Mouse (Mus musculus) liver, adult 2 months (tissue): ENCODE measurements around the gene Eef2k. TPM values are rescaled to one million over a fixed set of nuclear protein-coding genes. Genes with fewer than 3 reads are reported as not detected.

Experiments used
- DNase-seq: peaks from one replicate; pipeline ENCODE4 v3.0.0-alpha.2; 2011; ENCODE audit warnings: low read depth, low spot score; ENCODE audit errors: extremely low read depth
- H3K27ac ChIP-seq: fragments of 200-500 bp; replicated peaks from 2 replicates; pipeline ENCODE4 v1.5.1; 2012; ENCODE audit warnings: low read depth, mild to moderate bottlenecking, control low read depth, inconsistent platforms, low read length; ENCODE audit not compliant: insufficient read depth
- H3K27me3 ChIP-seq: fragments of 200-500 bp; 2 replicates; pipeline ENCODE4 v1.6.1; 2012; ENCODE audit warnings: mild to moderate bottlenecking, moderate library complexity, low read length, inconsistent platforms; ENCODE audit not compliant: control insufficient read depth, insufficient read depth
- H3K36me3 ChIP-seq: fragments of 200-500 bp; 2 replicates; pipeline ENCODE4 v1.6.1; 2012; ENCODE audit warnings: low read length, inconsistent platforms; ENCODE audit not compliant: control insufficient read depth, insufficient read depth
- H3K4me1 ChIP-seq: fragments of 200-500 bp; 2 replicates; pipeline ENCODE4 v1.6.1; 2011; ENCODE audit warnings: low read length; ENCODE audit not compliant: control insufficient read depth, insufficient read depth
- H3K4me3 ChIP-seq: fragments of 200-500 bp; 2 replicates; pipeline ENCODE4 v1.5.1; 2011; ENCODE audit warnings: low read depth, mild to moderate bottlenecking, control low read depth, low read length, moderate library complexity; ENCODE audit not compliant: insufficient read depth
- H3K79me2 ChIP-seq: fragments of 200-500 bp; 2 replicates; pipeline ENCODE4 v1.6.1; 2012; ENCODE audit warnings: inconsistent platforms, mild to moderate bottlenecking, low read length, moderate library complexity; ENCODE audit not compliant: control insufficient read depth, insufficient read depth
- H3K9ac ChIP-seq: fragments of 200-500 bp; 2 replicates; pipeline ENCODE4 v1.6.1; 2012; ENCODE audit warnings: low read depth, mild to moderate bottlenecking, control low read depth, inconsistent platforms, low read length
- CTCF ChIP-seq: fragments of 200-500 bp; IDR thresholded peaks from 2 replicates; pipeline ENCODE4 v1.5.1; 2011; ENCODE audit warnings: low read depth, low read length, control low read depth
- POLR2A ChIP-seq: fragments of 200-500 bp; IDR thresholded peaks from 2 replicates; pipeline ENCODE4 v1.6.1; 2011; ENCODE audit warnings: low read length, control low read depth; ENCODE audit not compliant: insufficient read depth; ENCODE audit errors: extremely low read depth
- WGBS: fragments of 180-500 bp; shearing (Covaris S2); methylation state at CpG from one replicate; pipeline ENCODE4 v1.1.7; 2018; 5-methylcytosine and 5-hydroxymethylcytosine counted together
- polyA plus RNA-seq: library from polyadenylated mRNA; depleted of rRNA; stranded (reverse); fragments of >200 nt; gene quantifications from 2 replicates; pipeline ENCODE4 v1.2.3, GENCODE M21; 2012
- total RNA-seq: library from RNA; depleted of rRNA; stranded (reverse); fragments of >200 nt; gene quantifications from 2 replicates; pipeline ENCODE4 v1.2.3, GENCODE M21; 2014

The Eef2k gene
- total and polyA plus RNA-seq, 2 experiments: 6.5 to 7.4 TPM

GRCm38 (mm10) chr7:120873083-120873482 lies 30.5 kb downstream of the Eef2k start:
- WGBS: 89% methylated on average over 12 of the region's 12 CpGs
- no peak for TF ChIP-seq POLR2A
- no peak for TF ChIP-seq CTCF
- Histone ChIP-seq H3K27ac (no peak overlapping the region), H3K4me3 (no peak overlapping the region), H3K36me3 (no peaks in the 10 kb centered on the region), H3K4me1 (no peaks in the 10 kb centered on the region; the same call in 1 of the 2 replicates), H3K9ac (no peak overlapping the region), H3K79me2 (0 out of 2 replicates have a peak, but pooled peaks cover 3% of the 10 kb centered on the region), H3K27me3 (no peaks in the 10 kb centered on the region)
- no peak for DNase-seq

GRCm38 (mm10) chr7:120874021-120874420 lies 31.4 kb downstream of the Eef2k start:
- no peak for DNase-seq
- H3K4me1 ChIP-seq: no peaks in the 10 kb centered on the region; the same call in 1 of the 2 replicates
- H3K36me3 ChIP-seq: no peaks in the 10 kb centered on the region
- H3K27ac ChIP-seq: no peak overlapping the region
- no peak overlapping the region for H3K4me3 ChIP-seq
- H3K9ac ChIP-seq: no peak overlapping the region
- WGBS: 94% methylated on average over 3 of the region's 3 CpGs
- H3K27me3 ChIP-seq: no peaks in the 10 kb centered on the region
- TF ChIP-seq CTCF (no peak), POLR2A (no peak)
- H3K79me2 ChIP-seq: 0 out of 2 replicates have a peak, but pooled peaks cover 2% of the 10 kb centered on the region

GRCm38 (mm10) chr7:120874764-120875539 lies 32.3 kb downstream of the Eef2k start:
- Histone ChIP-seq H3K4me3 (no peak overlapping the region), H3K27me3 (no peaks in the 10 kb centered on the region), H3K9ac (no peak overlapping the region), H3K4me1 (no peaks in the 10 kb centered on the region), H3K79me2 (no peaks in the 10 kb centered on the region), H3K36me3 (no peaks in the 10 kb centered on the region), H3K27ac (no peak overlapping the region)
- no peak for TF ChIP-seq CTCF
- no peak for TF ChIP-seq POLR2A
- DNase-seq: no peak
- 81% methylated on average over 7 of the region's 7 CpGs for WGBS

- Histone ChIP-seq H3K4me3 (no peak overlapping the region), H3K79me2 (no peaks in the 10 kb centered on the region), H3K36me3 (no peaks in the 10 kb centered on the region), H3K9ac (no peak overlapping the region), H3K27ac (no peak overlapping the region), H3K4me1 (no peaks in the 10 kb centered on the region), H3K27me3 (no peaks in the 10 kb centered on the region)
- 86% methylated on average over 3 of the region's 3 CpGs for WGBS
- TF ChIP-seq CTCF: no peak
- TF ChIP-seq POLR2A: no peak
- no peak for DNase-seq
Measured at GRCm38 (mm10) chr7:120875540-120876388, 33.1 kb downstream of the Eef2k start.

- Histone ChIP-seq H3K4me1 (no peaks in the 10 kb centered on the region), H3K27ac (no peak overlapping the region), H3K9ac (no peak overlapping the region), H3K4me3 (no peak overlapping the region), H3K36me3 (no peaks in the 10 kb centered on the region), H3K79me2 (no peaks in the 10 kb centered on the region), H3K27me3 (no peaks in the 10 kb centered on the region)
- TF ChIP-seq POLR2A: no peak
- no peak for TF ChIP-seq CTCF
- no peak for DNase-seq
- 91% methylated on average over 6 of the region's 6 CpGs for WGBS
Measured at GRCm38 (mm10) chr7:120878271-120878670, 35.6 kb downstream of the Eef2k start.
